Mouse (Mus musculus) embryo, embryonic 11 days (tissue): ENCODE data around the gene Col16a1.

Experiments
- DNase-seq: peaks from one replicate; pipeline ENCODE4 v3.0.0-alpha.2; 2015

The Col16a1 gene

DNA sequence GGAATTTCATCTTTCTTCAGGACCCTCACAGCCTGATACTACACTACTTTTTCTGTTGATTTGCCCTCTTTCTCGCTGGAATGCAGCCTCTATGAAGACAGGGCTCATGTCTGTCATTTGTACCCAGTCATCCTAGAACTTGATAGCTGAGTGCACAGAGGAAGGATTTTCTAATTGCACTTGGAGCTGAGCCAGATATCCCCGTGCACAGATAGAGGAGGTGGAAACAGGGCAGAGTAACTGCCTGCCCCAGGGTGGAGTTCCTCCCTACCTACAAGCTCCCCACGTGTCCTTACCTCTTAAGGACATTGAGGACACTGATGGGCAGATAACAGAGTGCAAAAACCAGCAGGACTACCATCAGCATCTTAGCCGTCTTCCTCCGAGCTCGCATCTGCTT lies 85.8 kb downstream of the Col16a1 start:
- no peak for DNase-seq

DNA sequence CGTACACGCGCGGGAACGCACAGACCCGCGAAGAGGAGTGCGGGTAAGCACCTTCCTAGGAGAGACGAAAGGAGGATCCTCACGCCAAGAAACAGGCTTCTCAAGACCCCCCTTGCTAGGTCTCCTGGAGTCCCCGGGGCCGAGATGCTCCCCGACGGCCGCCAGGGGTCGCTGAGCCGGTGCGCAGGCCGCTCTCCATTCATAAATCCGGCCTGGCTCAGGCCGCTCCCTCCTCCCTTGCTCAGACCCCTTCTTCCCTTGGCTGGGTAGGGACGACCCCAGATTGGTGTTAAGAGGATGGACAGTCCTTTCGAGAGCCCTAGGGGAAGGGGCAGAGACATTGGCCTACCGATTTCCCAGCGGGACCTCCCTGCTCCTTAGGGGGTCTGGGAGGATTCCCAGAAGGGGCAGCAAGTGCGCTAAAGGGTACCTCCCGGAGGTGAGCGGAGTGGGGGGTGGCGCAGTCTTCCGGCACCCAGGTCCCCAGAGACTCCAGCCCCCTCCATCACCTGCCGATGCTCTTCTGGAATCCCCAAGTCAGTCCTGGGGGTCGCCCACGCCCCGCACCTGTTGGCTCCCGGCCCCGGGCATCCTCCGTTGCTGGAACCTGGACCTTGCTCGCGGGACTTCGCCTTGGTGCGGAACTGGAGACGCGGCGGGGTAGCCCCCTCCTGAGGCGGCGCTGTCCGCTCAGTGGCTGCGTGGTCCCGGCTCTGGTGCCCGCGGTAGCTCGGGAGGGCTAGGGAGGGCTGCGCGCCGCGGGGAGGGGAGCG lies 91.0 kb downstream of the Col16a1 start:
- DNase-seq, result peak; percentile 89

DNA sequence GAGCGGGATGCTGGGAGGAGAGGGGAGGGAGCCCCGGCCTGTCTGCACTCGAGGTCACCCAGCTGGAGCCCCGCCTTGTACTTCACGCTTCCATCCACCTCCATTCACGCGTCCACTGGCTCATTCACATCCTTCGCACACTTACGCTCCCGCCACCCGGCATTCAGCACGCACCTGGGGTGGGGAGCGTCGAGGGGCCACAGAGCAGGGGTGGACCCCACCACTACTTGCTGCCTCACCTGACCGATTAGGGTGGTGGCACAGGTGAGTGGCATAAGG lies 91.5 kb downstream of the Col16a1 start, which contains the start of gene Hcrtr1:
TSS of gene Hcrtr1 (minus strand) at position 146 of the 279 bp plus-strand sequence.
- no peak for DNase-seq

DNA sequence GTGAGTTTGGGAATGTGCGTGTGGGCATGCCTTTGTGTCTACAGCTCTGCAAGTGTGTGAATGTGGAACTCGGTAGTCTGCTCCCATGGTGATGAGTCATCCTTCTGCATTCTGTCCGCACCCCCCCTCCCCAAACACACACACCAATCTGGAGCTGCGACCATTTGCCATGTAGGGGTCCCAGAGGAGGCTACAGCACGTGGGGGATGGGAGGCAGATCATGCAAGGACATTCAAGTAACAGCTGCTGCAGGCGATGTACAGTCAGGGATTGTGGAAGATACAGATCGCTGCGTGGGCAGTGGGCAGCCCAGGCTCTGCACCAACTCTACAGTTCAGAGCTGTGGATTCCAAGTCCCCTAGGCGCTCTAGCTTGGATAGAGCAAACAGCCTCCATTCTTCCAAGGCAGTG lies 93.4 kb downstream of the Col16a1 start:
- DNase-seq, result peak; percentile 20

DNA sequence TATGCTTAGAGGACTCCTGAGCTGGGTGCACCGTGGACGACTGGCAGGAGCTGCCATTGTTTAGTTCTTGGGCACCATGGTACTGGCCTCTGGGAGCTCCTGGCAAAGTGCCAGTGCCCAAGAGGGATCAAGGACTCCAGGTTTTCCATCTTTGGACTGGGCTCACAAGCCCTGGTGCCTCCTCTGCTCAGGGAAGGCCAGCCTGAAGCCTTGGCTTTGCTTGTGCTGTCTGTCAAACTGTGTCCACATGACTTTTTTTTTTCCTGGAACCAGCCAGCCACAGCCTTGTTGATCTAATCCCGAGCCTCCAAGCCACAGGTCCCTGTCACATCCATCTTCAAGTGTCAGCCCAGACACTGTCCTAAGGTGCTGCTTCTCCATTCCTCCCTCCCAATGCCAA lies 94.1 kb downstream of the Col16a1 start:
- no peak for DNase-seq

DNA sequence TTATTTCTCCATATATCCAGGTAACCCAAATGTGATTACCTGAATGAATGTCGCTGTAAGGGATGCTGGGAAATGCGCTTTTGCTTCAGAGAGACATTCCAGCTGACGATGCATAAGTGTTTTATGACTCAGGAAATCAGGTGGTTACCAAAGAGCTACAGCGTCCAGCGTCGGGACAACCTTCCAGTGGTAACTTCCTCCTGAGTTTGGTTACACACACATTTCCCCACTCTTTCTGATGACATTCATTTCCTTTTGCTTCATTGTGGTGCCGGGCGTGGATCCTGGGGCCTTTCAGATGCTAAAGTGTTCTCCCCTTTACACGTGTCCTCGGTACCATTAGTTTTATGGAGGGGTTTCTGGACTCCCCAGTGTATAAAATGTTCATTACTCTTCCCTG lies 100.8 kb downstream of the Col16a1 start:
- DNase-seq, result no peak
